Mouse (Mus musculus) cortical plate, adult 2 months (tissue): ENCODE results near the gene Clic4. TPM values are rescaled to one million over a fixed set of nuclear protein-coding genes. Genes with fewer than 3 reads are reported as not detected.
"Not testable (repeated sequence)": the region's sequence is repeated elsewhere in the genome, so short reads cannot be mapped to it uniquely, and the experiment has no call there.

ENCODE experiments used
- H3K27ac ChIP-seq: fragments of 200-500 bp; 2 replicates; pipeline ENCODE4 v1.5.1; 2012; ENCODE audit warnings: low read length, control low read depth, inconsistent platforms; ENCODE audit not compliant: insufficient read depth
- H3K4me1 ChIP-seq: fragments of 200-500 bp; 2 replicates; pipeline ENCODE4 v1.6.1; 2011; ENCODE audit warnings: low read length; ENCODE audit not compliant: control insufficient read depth, insufficient read depth
- H3K4me3 ChIP-seq: fragments of 200-500 bp; 2 replicates; pipeline ENCODE4 v1.5.1; 2011; ENCODE audit warnings: mild to moderate bottlenecking, low read length, control low read depth; ENCODE audit not compliant: insufficient read depth
- CTCF ChIP-seq: fragments of 200-500 bp; IDR thresholded peaks from 2 replicates; pipeline ENCODE4 v1.5.1; 2011; ENCODE audit warnings: mild to moderate bottlenecking, control low read depth, low read length; ENCODE audit not compliant: insufficient read depth; ENCODE audit errors: extremely low read depth
- POLR2A ChIP-seq: fragments of 200-500 bp; IDR thresholded peaks from 2 replicates; pipeline ENCODE4 v1.6.1; 2011; ENCODE audit warnings: mild to moderate bottlenecking, low read length, control low read depth; ENCODE audit not compliant: insufficient read depth; ENCODE audit errors: extremely low read depth
- polyA plus RNA-seq: library from polyadenylated mRNA; depleted of rRNA; stranded (reverse); fragments of >200 nt; gene quantifications from 2 replicates; pipeline ENCODE4 v1.2.3, GENCODE M21; 2012

Gene Clic4
- polyA plus RNA-seq, 1 experiment: 65.8 TPM

DNA sequence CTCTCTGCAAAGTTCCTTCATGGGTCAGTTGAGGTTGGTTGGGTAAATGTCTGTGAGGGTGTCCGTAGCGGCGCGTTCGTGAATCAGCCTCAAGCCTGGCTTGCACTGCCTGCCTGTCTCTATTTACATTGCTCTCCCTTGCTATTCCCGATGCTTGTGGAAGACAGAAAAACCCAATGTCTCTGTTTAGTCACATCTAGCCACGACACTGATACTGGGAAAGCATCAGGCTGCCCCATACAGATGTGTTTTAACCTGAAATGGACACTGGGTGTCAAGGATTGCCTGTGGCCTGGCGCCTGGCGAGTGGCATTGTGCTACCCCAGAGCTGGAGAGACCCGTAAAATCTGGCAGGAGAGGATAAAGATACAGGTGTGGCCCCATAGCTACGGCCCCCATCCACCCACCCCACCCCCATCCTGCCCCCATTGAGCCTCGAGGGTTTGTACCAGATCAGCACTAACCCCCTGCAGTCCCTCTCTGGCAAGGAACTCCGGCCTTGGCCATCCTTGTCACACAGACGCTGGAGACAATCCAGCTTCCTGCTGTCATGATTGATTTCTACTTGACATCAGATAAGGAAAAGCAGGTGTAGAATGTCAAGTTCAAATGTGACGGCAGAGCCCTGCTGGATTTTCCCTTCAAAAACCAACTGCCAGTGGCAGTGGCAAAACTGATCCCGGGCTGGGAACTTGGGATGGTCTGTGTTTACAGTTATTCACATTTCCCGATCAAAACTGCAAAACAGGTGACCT is 68.6 kb downstream of the Clic4 start:
- H3K4me1 ChIP-seq: no peaks in the 10 kb centered on the region
- H3K27ac ChIP-seq: no peak overlapping the region
- no peak for TF ChIP-seq CTCF
- TF ChIP-seq POLR2A: no peak
- H3K4me3 ChIP-seq: no peak overlapping the region

DNA sequence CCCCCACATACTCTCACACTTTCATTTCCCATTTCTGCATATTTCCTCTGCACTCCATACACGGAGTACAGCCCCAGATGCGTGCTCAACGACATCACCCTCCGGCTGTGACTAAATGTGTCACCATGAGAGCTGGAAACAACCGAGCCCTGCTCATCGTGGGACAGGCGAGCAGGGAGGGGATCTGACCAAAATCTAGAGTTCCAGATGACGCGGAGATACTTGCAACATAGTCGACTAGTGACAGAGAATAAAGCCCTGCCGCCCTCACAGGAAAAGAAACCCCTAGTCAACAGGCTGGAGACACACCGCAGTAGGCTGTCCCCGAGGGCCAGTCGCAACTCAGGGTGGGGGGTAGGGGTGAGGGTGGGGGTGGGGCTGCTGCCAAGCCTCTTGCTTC is 69.3 kb downstream of the Clic4 start:
- Histone ChIP-seq H3K4me3 (no peak overlapping the region), H3K4me1 (no peaks in the 10 kb centered on the region), H3K27ac (no peak overlapping the region)
- TF ChIP-seq POLR2A (no peak), CTCF (no peak)

DNA sequence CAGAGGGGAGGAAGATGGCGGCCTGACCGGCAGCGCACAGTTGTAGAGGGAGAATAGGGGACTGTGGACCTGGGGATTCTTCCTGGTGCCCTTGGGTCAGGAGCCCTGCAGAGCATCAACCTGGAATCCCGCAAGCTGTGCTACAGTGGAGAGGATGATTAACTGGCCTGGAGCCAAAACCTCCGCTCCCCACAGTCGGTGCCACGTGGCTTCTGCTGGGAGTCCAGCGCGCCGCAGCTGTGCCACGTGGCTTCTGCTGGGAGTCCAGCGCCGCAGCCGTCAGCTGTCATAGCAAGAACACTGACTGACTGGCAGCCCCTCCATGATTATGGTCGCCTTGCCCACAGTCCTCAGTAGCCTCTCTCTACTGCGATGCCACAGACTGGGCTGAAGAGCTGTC is 70.8 kb downstream of the Clic4 start:
- no peak overlapping the region for H3K27ac ChIP-seq
- no peak overlapping the region for H3K4me3 ChIP-seq
- H3K4me1 ChIP-seq: no peaks in the 10 kb centered on the region
- no peak for TF ChIP-seq CTCF
- TF ChIP-seq POLR2A: no peak

DNA sequence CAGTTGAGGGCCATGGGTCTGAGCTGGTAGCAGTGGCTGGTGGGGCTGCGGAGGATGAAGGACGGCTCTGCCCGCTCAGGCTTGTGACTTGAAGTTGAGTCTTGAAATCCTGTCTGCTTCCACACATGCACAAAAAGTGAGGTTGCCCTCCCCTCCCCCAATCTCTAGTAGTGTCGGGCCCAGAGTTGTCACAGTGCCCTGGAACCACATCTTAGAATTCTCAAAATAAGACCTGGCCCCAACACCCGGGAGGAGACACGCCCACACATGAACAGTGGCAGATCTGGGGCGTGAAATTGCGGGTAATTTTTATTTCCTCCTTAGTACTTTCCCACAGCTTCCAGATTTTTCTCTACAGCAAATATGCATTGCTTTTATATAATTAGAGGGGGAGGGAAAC is 74.8 kb downstream of the Clic4 start:
- TF ChIP-seq CTCF (no peak), POLR2A (no peak)
- H3K4me1 ChIP-seq: no peaks in the 10 kb centered on the region
- no peak overlapping the region for H3K27ac ChIP-seq
- no peak overlapping the region for H3K4me3 ChIP-seq

DNA sequence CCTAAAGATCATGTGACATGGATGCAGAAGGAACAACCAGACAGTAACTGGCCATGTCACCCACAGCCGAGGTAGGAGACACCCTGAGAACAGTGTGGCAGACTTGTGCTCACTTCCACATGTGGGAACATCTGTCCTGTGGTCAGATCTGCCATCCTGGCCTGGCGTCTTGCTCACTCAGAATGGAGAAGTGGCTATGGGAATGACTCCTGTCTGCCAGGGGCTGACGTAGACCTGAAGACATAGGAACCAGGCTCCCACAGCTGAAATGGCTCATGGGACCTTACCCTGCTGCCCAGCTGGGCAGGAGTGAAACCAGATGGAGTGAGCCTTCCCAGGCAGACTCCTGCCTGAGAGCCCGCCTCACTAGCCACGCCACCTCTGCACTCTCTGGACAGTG is 79.8 kb downstream of the Clic4 start:
- no peak overlapping the region for H3K27ac ChIP-seq
- TF ChIP-seq CTCF: no peak
- no peaks in the 10 kb centered on the region for H3K4me1 ChIP-seq
- H3K4me3 ChIP-seq: no peak overlapping the region

DNA sequence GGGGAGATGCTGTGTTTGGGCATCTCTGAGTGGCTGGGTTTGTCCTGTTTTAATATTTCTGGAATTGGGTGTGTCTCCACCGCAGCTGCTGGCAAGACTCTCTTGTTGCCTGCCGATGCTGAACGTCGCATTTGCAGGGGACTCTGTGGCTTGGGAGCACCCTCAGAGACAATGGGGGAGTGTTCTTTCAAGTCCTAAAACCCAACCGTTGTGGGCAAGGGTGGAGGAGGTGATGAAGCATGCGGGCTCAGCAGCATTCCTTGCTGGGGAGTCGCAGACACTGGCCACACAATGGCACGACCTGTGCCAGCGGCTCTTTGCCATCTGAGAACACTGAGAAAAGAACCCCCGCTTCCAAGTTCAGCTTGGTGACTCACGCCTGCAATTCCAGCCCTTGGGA is 81.0 kb downstream of the Clic4 start:
- TF ChIP-seq POLR2A: no peak
- TF ChIP-seq CTCF: no peak
- Histone ChIP-seq H3K4me1 (no peaks in the 10 kb centered on the region), H3K27ac (no peak overlapping the region), H3K4me3 (no peak overlapping the region)

DNA sequence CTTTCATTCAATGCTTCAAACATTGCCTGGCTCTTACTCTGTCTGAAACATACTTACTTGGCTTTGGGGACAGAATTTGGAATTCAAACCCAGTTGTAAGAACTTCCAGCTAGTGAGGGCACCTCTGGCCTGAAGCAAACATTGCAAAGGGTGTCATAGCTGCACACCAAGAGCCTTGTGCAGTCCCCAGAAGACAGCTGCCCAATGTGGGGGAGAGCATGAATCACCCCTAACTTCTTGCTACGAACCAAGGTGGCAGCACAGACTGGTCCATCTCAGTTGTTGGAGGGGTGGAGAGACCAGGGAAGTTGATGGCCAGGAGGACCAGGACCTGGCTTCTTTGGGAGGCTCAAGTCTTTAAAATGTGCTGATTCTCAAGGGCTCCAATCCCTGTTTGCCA is 81.4 kb downstream of the Clic4 start:
- H3K4me1 ChIP-seq: no peaks in the 10 kb centered on the region
- TF ChIP-seq POLR2A (no peak), CTCF (no peak)
- H3K4me3 ChIP-seq: no peak overlapping the region
- H3K27ac ChIP-seq: no peak overlapping the region

DNA sequence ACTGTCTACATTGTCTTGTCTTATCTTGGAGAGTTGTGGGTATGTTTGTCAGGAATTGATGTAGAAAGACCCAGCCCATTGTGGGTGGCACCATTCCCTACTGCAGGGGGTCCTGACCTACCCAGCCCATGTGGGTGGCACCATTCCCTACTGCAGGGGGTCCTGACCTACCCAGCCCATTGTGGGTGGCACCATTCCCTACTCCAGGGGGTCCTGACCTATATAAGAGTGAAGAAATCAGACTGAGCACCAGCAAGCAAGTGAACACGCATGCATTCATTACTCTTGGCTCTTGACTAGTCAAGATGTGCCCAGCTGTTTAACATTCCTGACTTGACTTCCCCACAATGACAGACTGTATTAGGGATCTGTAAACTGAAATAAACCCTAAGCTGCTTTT is 82.2 kb downstream of the Clic4 start:
- Histone ChIP-seq H3K4me3 (no peak overlapping the region), H3K4me1 (no peaks in the 10 kb centered on the region), H3K27ac (no peak overlapping the region)
- no peak for TF ChIP-seq POLR2A
- TF ChIP-seq CTCF: no peak

DNA sequence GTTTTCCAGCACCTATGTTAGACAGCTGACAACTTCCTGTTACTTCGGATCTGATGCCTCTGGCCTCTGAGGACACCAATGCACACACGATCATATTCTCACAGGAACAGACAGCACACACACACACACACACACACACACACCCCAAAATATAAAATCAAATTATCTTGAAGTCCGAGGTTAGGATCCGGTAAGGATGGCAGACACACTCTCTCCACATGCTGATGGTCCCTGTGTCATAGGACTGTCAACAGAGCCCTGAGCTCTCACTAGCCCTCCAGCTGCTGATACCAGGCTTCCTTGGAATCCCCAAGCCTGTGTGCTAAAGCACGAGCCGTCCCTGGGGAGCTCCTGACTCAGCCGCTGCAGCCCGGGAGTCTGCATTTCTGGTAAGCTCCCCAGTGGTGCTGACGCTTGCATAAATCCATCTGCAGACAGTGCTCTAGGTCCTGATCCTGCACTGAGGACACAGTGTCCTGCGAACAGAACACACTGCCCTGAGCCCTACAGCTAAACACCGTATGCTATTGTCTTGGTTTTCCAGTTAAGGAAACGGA is 83.1 kb downstream of the Clic4 start:
- Histone ChIP-seq H3K4me1 (no peaks in the 10 kb centered on the region), H3K27ac (no peak overlapping the region), H3K4me3 (no peak overlapping the region)
- TF ChIP-seq CTCF (no peak), POLR2A (no peak)

DNA sequence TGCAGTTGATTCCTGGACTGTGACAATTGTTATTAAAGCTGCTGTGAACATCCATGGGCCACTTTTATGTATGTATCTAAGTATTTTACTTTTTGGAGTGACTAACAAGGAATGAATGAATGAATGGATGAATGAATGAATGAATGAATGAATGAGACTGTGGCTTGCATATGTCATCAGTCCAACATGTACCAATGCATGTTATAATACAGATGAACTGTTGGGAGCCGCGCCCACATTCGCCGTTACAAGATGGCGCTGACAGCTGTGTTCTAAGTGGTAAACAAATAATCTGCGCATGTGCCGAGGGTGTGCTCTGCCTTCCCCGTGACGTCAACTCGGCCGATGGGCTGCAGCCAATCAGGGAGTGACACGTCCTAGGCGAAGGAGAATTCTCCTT is 88.3 kb downstream of the Clic4 start:
- H3K27ac ChIP-seq, H3K4me1 ChIP-seq, H3K4me3 ChIP-seq: not testable (repeated sequence)

DNA sequence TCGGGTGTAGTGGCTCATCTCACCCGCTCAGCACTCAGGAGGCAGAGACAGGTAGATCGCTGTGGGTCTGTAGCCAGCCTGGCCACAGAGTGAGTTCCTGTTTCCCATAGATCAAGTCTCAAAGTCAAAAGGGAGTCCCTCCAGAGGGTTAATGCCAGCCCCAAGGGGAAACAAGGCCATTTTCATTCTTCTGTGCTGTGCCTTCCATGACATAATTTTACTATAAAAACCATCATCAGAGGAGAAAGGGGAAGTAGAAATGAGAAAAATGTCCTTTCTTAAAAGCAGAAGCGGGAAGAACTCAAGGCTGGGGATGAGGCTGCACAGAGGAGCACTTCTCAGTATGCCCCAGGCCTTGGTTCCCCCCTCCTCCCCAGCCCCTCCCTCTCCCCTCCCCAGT is 90.8 kb downstream of the Clic4 start:
- H3K4me3 ChIP-seq: no peak overlapping the region

More for the DNA sequence above, 90.8 kb downstream of the Clic4 start:
- no peak overlapping the region for H3K27ac ChIP-seq
- TF ChIP-seq POLR2A: no peak
- H3K4me1 ChIP-seq: no peaks in the 10 kb centered on the region
